Mouse (Mus musculus): ENCODE data around the gene Olfr103. TPM values are rescaled to one million over a fixed set of nuclear protein-coding genes. Genes with fewer than 3 reads are reported as not detected.

Gene Olfr103
- not detected for total RNA-seq (2021)
- long read RNA-seq, experiment 1 = 0 reads
- long read RNA-seq, experiment 2 = 0 reads

DNA sequence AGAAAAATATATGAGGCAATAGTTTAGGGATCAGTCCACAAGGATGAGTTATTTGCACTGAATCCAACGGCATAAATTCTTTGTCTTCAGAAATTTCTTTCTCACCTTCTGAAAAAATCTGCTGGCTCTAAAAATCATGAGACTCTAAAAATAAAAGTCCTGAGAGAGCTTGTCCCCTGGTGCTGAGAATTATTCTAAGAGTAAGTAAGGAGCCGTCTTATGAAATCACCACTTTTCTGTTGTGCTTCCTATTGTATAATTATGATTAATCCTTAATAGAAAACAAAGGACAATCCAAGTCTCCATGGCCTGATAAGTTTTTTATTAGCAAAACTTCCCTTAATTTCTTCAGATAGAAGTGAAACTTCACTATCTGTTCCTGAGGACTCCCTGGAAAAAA is at the start of gene Olfr103:
Gene Olfr103 (minus strand): TSS at position 101 of the 400 bp plus-strand sequence.
- no peak for DNase-seq (ENCODE audit: low spot score in 2 of 2)

DNA sequence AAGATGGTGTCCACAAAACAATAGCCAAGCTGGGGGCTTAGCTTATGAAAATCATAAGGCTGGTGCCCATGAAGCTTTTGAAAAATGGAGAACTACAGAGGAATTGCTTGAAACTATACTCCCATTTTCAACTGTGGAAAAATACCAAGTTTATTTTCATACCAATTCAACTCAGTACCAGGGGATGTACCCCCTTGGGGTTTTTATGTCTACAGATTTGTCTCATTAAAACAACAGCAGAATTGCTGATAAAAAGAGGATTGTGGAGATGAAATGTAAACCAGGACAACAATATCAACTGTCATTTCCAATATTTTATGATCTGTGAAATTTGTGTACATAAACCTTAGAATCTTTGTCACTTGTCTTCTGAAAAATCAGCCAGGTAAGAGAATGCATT is 39.2 kb upstream of the Olfr103 start, which contains the start of gene Olfr105-ps:
Gene Olfr105-ps (plus strand): TSS at position 301 of the 400 bp plus-strand sequence.
- no peak for DNase-seq (ENCODE audit: low spot score in 2 of 2)

DNA sequence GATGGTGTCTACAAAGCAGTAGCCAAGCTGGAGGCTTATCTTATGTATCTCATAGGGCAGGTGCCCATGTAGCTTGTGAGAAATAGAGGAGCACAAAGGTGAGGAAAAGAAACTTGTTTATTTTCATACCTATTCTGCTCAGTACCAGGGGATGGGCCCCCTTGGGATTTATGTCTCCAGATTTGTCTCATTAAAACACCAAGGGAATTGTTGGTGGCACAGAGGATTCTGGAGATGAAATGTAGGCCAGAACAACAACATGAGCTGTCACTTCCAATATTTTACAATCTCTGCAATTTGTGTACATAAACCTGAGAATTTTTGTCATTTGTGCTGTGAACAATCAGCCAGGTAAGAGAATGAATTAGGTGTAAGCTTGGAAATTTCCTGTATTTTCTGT is 19.8 kb upstream of the Olfr103 start, which contains the start of gene Olfr104-ps:
Gene Olfr104-ps (plus strand): TSS at position 301 of the 400 bp plus-strand sequence.
- DNase-seq (ENCODE audit: low spot score in 2 of 2) = no peak

DNA sequence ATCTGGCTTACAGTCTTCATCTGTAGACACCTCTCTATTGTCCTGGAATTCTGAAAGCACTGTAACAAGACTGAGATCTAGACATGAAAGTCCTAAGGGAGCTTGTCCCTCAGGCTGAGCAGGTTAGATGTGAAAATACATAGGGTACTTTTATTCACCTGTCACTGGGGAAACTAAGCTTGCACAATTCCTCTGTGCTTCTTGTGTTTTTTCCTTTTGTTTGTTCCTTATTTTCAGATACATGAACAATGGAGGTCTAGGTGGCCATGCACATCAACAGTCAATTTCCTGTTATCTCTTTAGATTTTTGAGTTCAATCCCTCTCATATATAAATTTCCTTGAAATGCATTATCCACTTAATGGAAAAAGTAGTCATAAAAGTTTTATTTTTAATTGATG is 22.5 kb downstream of the Olfr103 start, which contains the start of gene Olfr102:
Gene Olfr102 (minus strand): TSS at position 101 of the 400 bp plus-strand sequence.
- no peak for DNase-seq (ENCODE audit: low spot score in 2 of 2)

DNA sequence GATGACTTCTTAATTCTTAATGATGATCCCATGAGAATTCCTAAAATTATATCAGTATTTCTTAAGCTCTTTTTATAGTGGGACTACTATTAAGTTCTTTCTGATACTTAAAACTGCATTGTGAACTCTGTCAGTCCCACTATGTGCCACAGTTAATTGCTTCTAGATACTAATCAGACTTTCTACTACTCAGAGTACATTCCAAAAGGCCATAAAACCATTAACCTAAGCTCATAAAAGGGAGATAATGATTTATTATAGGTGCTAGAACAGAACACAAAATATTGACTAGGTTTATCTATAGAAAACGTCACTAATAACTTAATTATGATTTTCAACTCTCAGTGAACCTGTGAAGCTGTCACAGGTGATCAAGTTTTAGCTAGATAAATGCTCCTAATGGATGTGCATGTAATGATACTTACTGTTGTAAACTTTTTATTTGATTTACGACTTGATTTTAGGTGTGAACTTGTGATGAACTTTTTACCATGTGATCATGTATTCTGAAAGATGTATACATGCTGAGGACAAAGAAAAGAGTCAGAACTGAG is 29.3 kb downstream of the Olfr103 start:
- no peak for DNase-seq (ENCODE audit: low spot score in 2 of 2)

DNA sequence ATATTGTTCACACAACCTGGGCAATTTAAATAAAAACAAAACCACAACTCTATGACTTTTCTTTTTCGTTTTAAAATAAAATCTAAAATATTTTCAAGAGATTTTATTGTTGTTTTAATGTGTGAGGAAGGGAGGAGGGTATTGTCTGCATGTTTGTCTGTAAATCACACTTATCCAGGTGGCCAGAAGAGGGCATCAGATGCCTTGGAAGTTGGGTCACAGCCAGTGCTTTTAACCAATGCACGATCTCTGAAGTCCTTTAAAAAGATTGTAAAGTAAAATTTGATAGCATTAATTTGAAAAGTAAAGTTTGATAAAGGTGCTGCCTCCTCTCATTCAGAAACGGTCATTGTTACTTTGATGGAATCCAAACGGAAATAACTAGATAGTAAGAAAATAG is 31.0 kb downstream of the Olfr103 start:
- no peak for DNase-seq (ENCODE audit: low spot score in 2 of 2)

DNA sequence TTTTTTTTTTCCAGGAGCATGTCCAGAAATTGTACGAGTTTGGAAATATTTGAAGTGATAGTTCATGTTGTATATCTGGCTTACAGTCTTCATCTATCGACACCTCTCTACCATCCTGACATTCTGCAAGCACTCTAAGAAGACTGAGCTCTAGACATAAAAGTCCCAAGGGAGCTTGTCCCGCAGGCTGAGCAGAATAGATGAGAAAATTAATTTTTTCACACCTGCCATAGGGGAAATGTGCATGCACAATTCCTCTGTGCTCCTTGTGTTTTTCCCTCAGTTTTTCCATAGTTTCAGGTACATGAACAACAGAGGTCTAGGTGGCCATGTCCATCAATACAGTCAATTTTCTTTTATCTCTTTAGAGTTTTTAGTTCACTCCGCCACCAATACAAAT is 35.3 kb downstream of the Olfr103 start, which contains the start of gene Olfr101:
Gene Olfr101 (minus strand): TSS at position 101 of the 400 bp plus-strand sequence.
- DNase-seq (ENCODE audit: low spot score in 2 of 2) = no peak

Other genes starting within 250 kb of the Olfr103 start
- not detected for gene Olfr91, start 241.4 kb downstream of the Olfr103 start, total RNA-seq (2021)
- gene Olfr92, start 219.6 kb downstream of the Olfr103 start, total RNA-seq (2021) = not detected
- not detected for gene Olfr93, start 178.2 kb downstream of the Olfr103 start, total RNA-seq (2021)
- not detected for gene Ubd, start 145.8 kb downstream of the Olfr103 start, total RNA-seq (2021)
- not detected for gene Olfr94, start 138.7 kb downstream of the Olfr103 start, total RNA-seq (2021)
- gene Olfr95, start 126.6 kb downstream of the Olfr103 start, total RNA-seq (2021) = not detected
- gene Olfr96, start 119.6 kb downstream of the Olfr103 start, total RNA-seq (2021) = not detected
- not detected for gene Olfr97, start 102.4 kb downstream of the Olfr103 start, total RNA-seq (2021)
- not detected for gene Olfr98, start 75.9 kb downstream of the Olfr103 start, total RNA-seq (2021)
- 1 to 10 TPM; 1.6 to 2.1 TPM for gene H2-M3, start 69.5 kb downstream of the Olfr103 start, total RNA-seq (2021)
- not detected for gene Olfr99, start 56.2 kb downstream of the Olfr103 start, total RNA-seq (2021)
- gene Olfr101, start 35.4 kb downstream of the Olfr103 start, total RNA-seq (2021) = not detected
- not detected for gene Olfr102, start 22.6 kb downstream of the Olfr103 start, total RNA-seq (2021)
- gene Olfr104-ps, start 19.9 kb upstream of the Olfr103 start, total RNA-seq (2021) = not detected
- gene Olfr105-ps, start 39.3 kb upstream of the Olfr103 start, total RNA-seq (2021) = not detected
- gene Olfr106-ps, start 50.7 kb upstream of the Olfr103 start, total RNA-seq (2021) = not detected
- gene Olfr107, start 59.5 kb upstream of the Olfr103 start, total RNA-seq (2021) = not detected
- gene Olfr108, start 105.8 kb upstream of the Olfr103 start, total RNA-seq (2021) = not detected
- not detected for gene Olfr109, start 119.2 kb upstream of the Olfr103 start, total RNA-seq (2021)
- gene H2-M2, start 143.9 kb upstream of the Olfr103 start, total RNA-seq (2021) = not detected
- not detected for gene Olfr110, start 152.8 kb upstream of the Olfr103 start, total RNA-seq (2021)
- not detected for gene Olfr111, start 168.3 kb upstream of the Olfr103 start, total RNA-seq (2021)
- not detected for gene Olfr112, start 229.8 kb upstream of the Olfr103 start, total RNA-seq (2021)
- gene Olfr113, start 238.0 kb upstream of the Olfr103 start, total RNA-seq (2021) = not detected